In the genomic region with DNA sequence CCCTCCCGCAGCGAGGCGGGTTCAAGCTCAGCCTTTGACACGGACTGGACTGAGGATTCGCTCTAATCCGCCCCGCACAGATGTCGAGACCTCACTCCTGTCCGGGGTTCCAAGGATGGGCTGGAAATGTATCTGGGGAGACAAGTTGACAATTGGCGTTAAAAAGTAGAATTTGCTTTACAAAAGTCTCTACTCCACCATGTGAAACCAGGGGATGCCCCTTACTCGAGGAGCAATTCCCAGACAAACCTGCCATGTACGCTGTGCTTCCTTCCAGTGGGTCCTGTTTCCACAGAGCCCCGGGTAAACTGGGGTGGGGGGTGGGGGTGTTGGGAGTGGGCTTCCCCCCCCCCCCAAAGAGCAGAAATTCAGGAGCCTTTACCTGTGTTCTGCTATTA, we compare ENCODE assay signal across 9 mouse cellular contexts. TPM values are rescaled to one million over a fixed set of nuclear protein-coding genes. Genes with fewer than 3 reads are reported as not detected.
DNase-seq lines count a peak whose midpoint lies in the region; ATAC-seq lines count a peak whose summit lies in the region.
"Had no signal": no experiment of that assay in that cellular context is flagged by ENCODE, and none has a peak within 500 bp of the region (broad histone marks: within the 10 kb centered on the region; RNA-seq: fewer than 3 reads in every experiment).

No protein-coding gene starts in this region.

- 0 out of 2 replicates have a peak overlapping the region, but pooled peaks have one; percentile 25 for H3K9ac ChIP-seq in heart, embryonic 15.5 days
- H3K9ac ChIP-seq in hindbrain, embryonic 14.5 days = peak overlapping the region; percentile 61
- H3K9ac ChIP-seq in midbrain, embryonic 16.5 days (ENCODE audit: low read depth, low read length) = peak overlapping the region; percentile 65

- no peak overlapping the region for H3K27ac ChIP-seq in heart, embryonic 15.5 days
- peak overlapping the region; percentile 84 for H3K27ac ChIP-seq in embryonic facial prominence, embryonic 10.5 days (replicated peaks)
- no peak overlapping the region for H3K27ac ChIP-seq in hindbrain, embryonic 14.5 days
- peak overlapping the region; percentile 38; the same call in 1 of the 2 replicates for H3K27ac ChIP-seq in midbrain, embryonic 16.5 days (ENCODE audit: low read length)

- peak overlapping the region; percentile 61 for H3K4me3 ChIP-seq in heart, embryonic 15.5 days
- peak overlapping the region; percentile 87 for H3K4me3 ChIP-seq in embryonic facial prominence, embryonic 10.5 days
- H3K4me3 ChIP-seq in hindbrain, embryonic 14.5 days (replicated peaks; ENCODE audit: low read length) = peak overlapping the region; percentile 57
- H3K4me3 ChIP-seq in midbrain, embryonic 16.5 days (ENCODE audit: low read depth, low read length) = peak overlapping the region; percentile 68

- peaks cover 70% of the 10 kb centered on the region for H3K27me3 ChIP-seq in heart, embryonic 15.5 days
- H3K27me3 ChIP-seq in embryonic facial prominence, embryonic 10.5 days (replicated peaks; ENCODE audit: low read depth, poor library complexity, severe bottlenecking) = peaks cover 64% of the 10 kb centered on the region
- H3K27me3 ChIP-seq in hindbrain, embryonic 14.5 days (ENCODE audit: control insufficient read depth, insufficient read depth, low read length) = peaks cover 32% of the 10 kb centered on the region
- H3K27me3 ChIP-seq in midbrain, embryonic 16.5 days (ENCODE audit: control insufficient read depth, insufficient read depth, low read depth, low read length) = peaks cover 8% of the 10 kb centered on the region

- 3% methylated on average over 13 of the region's 13 CpGs for WGBS in heart, embryonic 15.5 days
- WGBS in embryonic facial prominence, embryonic 10.5 days = 2% methylated on average over 13 of the region's 13 CpGs
- under 1% methylated on average over 13 of the region's 13 CpGs for WGBS in hindbrain, embryonic 14.5 days
- WGBS in midbrain, embryonic 16.5 days = under 1% methylated on average over 13 of the region's 13 CpGs

- no peaks in the 10 kb centered on the region for H3K36me3 ChIP-seq in heart, embryonic 15.5 days
- no peaks in the 10 kb centered on the region for H3K36me3 ChIP-seq in embryonic facial prominence, embryonic 10.5 days (replicated peaks)
- H3K36me3 ChIP-seq in hindbrain, embryonic 14.5 days (replicated peaks; ENCODE audit: control insufficient read depth, insufficient read depth) = no peaks in the 10 kb centered on the region
- no peaks in the 10 kb centered on the region for H3K36me3 ChIP-seq in midbrain, embryonic 16.5 days (ENCODE audit: control insufficient read depth, insufficient read depth, low read length)

- H3K9me3 ChIP-seq in heart, embryonic 15.5 days (replicated peaks) = no peaks in the 10 kb centered on the region
- H3K9me3 ChIP-seq in embryonic facial prominence, embryonic 10.5 days = peaks cover 7% of the 10 kb centered on the region; the same call in 1 of the 2 replicates
- H3K9me3 ChIP-seq in hindbrain, embryonic 14.5 days (ENCODE audit: control insufficient read depth, low read length) = no peaks in the 10 kb centered on the region
- no peaks in the 10 kb centered on the region for H3K9me3 ChIP-seq in midbrain, embryonic 16.5 days (replicated peaks; ENCODE audit: control insufficient read depth, low read length, poor library complexity, severe bottlenecking)

- peak overlapping the region; percentile 83 for H3K4me2 ChIP-seq in heart, embryonic 15.5 days
- peak overlapping the region; percentile 64 for H3K4me2 ChIP-seq in hindbrain, embryonic 14.5 days (replicated peaks)
- H3K4me2 ChIP-seq in midbrain, embryonic 16.5 days (ENCODE audit: low read length) = peak overlapping the region; percentile 87

- ATAC-seq in heart, embryonic 15.5 days (replicated peaks; ENCODE audit: insufficient number of reproducible peaks, insufficient read depth, low FRiP score, low read depth) = no peak
- no peak for ATAC-seq in hindbrain, embryonic 14.5 days (ENCODE audit: low FRiP score)
- ATAC-seq in midbrain, embryonic 16.5 days = no peak
- no peak for ATAC-seq in CD4-positive, CD25-positive, alpha-beta regulatory T cell, adult 4 months

- no peak for DNase-seq in heart, adult 9 months (ENCODE audit: low spot score in 2 of 2)
- DNase-seq in embryonic facial prominence, embryonic 10.5 days (ENCODE audit: low spot score) = no peak
- DNase-seq in hindbrain, embryonic 14.5 days (ENCODE audit: low spot score) = no peak
- no peak for DNase-seq in right cerebral cortex, postnatal 25 days
- no peak for DNase-seq in gastrocnemius, postnatal 10 days
- DNase-seq: thymus, adult 18-20 months had no signal

- peaks cover 24% of the 10 kb centered on the region for H3K4me1 ChIP-seq in heart, embryonic 15.5 days (replicated peaks)
- H3K4me1 ChIP-seq in embryonic facial prominence, embryonic 10.5 days = peaks cover 51% of the 10 kb centered on the region
- no peaks in the 10 kb centered on the region for H3K4me1 ChIP-seq in hindbrain, embryonic 14.5 days (replicated peaks; ENCODE audit: control insufficient read depth, insufficient read depth, low read length)
- peaks cover 29% of the 10 kb centered on the region for H3K4me1 ChIP-seq in midbrain, embryonic 16.5 days (ENCODE audit: control insufficient read depth, insufficient read depth, low read length)

RNA-seq across cellular contexts. Expression of a gene that starts 1.2 kb away (rescaled TPM):
- polyA plus RNA-seq in heart, embryonic 15.5 days (2015; fragmentation: Nextera tagmentation; extraction: Ambion mirVana) = 1.5 and 3.1 TPM in 2 replicates
- 29.5 and 35.1 TPM in 2 replicates for polyA plus RNA-seq in embryonic facial prominence, embryonic 10.5 days (2016; fragmentation: Nextera tagmentation; extraction: Ambion mirVana)
- 15.1 and 15.6 TPM in 2 replicates for polyA plus RNA-seq in hindbrain, embryonic 14.5 days (2014; fragmentation: Nextera tagmentation; extraction: Ambion mirVana)
- polyA plus RNA-seq in midbrain, embryonic 16.5 days (2015; fragmentation: Nextera tagmentation; extraction: Ambion mirVana) = 11.8 and 12.7 TPM in 2 replicates
- polyA plus RNA-seq in CD4-positive, CD25-positive, alpha-beta regulatory T cell, adult 4 months (2017; shearing (Covaris generic)) = not detected
- total RNA-seq in gastrocnemius, postnatal 10 days (2021) = under 1 TPM; 0.68 to 0.97 TPM

Comparison
In these comparisons a context has a peak if more than half of its experiments do, and no peak if none do; other contexts are left out.
1. H3K27ac ChIP-seq: peak in embryonic facial prominence, embryonic 10.5 days (single experiment) and midbrain, embryonic 16.5 days (single experiment); none in heart, embryonic 15.5 days (single experiment) and hindbrain, embryonic 14.5 days (single experiment).
2. Peak in every context shown above with its lines, with median percentiles within 50 percentile points of each other: H3K4me2 ChIP-seq, H3K4me3 ChIP-seq and H3K9ac ChIP-seq.